Mouse (Mus musculus): ENCODE measurements around the gene Lrrc32. TPM values are rescaled to one million over a fixed set of nuclear protein-coding genes. Genes with fewer than 3 reads are reported as not detected.

Gene Lrrc32
- polyA plus RNA-seq, 1 experiment, result 17.7 TPM

DNA sequence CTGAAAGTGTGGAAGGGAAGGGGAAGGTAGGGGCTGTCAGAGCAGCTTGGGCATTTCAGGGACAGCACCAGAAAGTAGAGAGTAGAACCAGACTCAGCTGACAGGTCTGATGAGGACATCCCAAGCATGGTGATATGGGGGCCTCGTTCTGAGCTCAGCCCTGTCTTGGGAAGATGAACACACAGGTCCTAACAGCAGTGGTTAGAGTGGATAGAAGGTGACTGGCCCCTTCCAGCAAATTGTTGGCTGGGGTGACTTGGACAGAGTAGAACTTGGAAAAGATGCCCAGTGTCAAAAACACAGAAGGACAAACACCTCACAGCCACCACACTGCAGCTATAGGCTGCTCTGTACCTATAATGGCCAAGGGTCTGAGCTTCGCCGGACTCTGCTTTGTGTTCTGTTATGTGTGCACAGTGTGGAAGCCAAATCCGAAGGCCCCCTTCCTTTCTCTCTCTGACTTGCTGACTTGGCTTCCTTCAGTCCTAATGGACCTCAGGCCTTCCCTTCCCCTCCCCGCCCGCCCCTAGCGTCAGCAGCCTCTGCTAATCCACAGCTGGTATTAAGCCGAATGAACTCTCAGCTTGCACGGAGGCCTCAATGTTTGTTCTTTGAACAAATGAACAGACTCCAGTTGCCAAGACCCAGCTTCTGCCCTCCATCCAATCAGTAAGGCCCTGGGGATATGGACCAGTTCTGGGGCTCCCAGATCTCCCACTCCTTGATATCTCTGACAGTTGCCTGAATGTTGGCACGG lies 48.3 kb downstream of the Lrrc32 start:
- H3K27ac ChIP-seq (ENCODE audit: insufficient read depth, low read depth, low read length), result no peak overlapping the region
- 54% methylated on average over 10 of the region's 10 CpGs for WGBS
- no peak overlapping the region for H3K4me3 ChIP-seq (ENCODE audit: low read depth, low read length)
- H3K36me3 ChIP-seq (ENCODE audit: control insufficient read depth, insufficient read depth, low read length), result no peaks in the 10 kb centered on the region
- TF ChIP-seq POLR2A (IDR thresholded peaks at IDR 0.05; ENCODE audit: low read depth, low read length) (no peak), CTCF (IDR thresholded peaks at IDR 0.05; ENCODE audit: extremely low read depth, insufficient read length, insufficient replicate concordance, low read depth, low read length) (no peak)
- peaks cover 16% of the 10 kb centered on the region; the same call in 1 of the 2 replicates for H3K4me1 ChIP-seq (ENCODE audit: control insufficient read depth, insufficient read depth, insufficient read length, low read length)
- H3K27me3 ChIP-seq (ENCODE audit: control insufficient read depth, insufficient read depth, low read length), result no peaks in the 10 kb centered on the region

DNA sequence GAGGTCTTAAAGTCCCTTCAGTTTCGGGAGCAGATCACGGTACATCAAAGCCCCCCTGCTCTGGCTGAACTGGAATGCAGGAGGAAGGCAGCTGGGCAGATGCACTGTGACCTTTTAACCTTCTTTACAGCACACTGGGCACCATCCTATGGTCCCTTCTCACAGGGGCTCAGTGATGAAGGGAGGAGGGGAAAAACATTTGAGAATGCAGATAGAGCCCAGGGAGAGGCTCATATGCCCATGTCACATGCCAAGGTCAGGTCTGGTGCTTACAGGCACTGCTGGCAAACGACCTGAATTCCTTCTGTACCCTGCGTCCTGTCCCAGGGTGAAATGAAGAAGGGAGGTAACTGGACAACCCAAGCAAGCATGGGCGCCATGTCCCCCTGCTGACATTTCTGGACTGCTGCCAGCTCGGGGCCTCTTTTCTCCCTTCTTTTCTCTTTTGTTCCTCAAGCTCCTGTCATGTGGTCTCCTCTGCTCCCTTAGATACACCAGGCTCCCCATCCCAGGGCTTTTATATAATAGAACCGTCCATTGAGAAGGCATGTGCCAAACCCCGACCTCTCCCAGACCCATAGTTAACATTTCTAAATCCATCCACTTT lies 49.0 kb downstream of the Lrrc32 start:
- TF ChIP-seq POLR2A (IDR thresholded peaks at IDR 0.05; ENCODE audit: low read depth, low read length) (no peak), CTCF (IDR thresholded peaks at IDR 0.05; ENCODE audit: extremely low read depth, insufficient read length, insufficient replicate concordance, low read depth, low read length) (no peak)
- H3K27me3 ChIP-seq (ENCODE audit: control insufficient read depth, insufficient read depth, low read length), result no peaks in the 10 kb centered on the region
- no peak overlapping the region for H3K4me3 ChIP-seq (ENCODE audit: low read depth, low read length)
- 73% methylated on average over 8 of the region's 8 CpGs for WGBS
- H3K4me1 ChIP-seq (ENCODE audit: control insufficient read depth, insufficient read depth, insufficient read length, low read length), result peaks cover 16% of the 10 kb centered on the region; the same call in 1 of the 2 replicates
- no peak overlapping the region for H3K27ac ChIP-seq (ENCODE audit: insufficient read depth, low read depth, low read length)
- H3K36me3 ChIP-seq (ENCODE audit: control insufficient read depth, insufficient read depth, low read length), result no peaks in the 10 kb centered on the region

DNA sequence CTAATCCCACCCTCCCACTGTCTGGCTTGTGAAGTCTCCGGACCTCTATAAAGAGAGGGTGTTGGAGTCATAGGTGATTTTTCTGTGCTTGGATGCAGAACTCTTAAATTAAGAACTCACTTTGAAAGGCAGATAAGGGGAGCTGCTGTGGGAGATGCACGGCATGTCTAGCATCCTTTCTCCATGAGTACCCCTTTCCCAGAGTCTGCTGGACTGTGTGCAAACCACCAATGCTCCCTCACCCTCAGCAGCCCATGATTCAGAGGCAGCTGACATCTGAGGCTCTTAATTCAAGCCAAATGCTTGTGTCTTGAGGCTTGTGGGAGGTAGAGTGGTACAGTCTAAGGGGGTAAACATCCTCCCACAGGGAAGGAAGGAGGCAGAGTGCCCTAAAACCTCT lies 51.8 kb downstream of the Lrrc32 start:
- Histone ChIP-seq H3K4me3 (ENCODE audit: low read depth, low read length) (no peak overlapping the region), H3K4me1 (ENCODE audit: control insufficient read depth, insufficient read depth, insufficient read length, low read length) (peaks cover 20% of the 10 kb centered on the region; the same call in 1 of the 2 replicates), H3K36me3 (ENCODE audit: control insufficient read depth, insufficient read depth, low read length) (no peaks in the 10 kb centered on the region), H3K27me3 (ENCODE audit: control insufficient read depth, insufficient read depth, low read length) (no peaks in the 10 kb centered on the region; the same call in 1 of the 2 replicates), H3K27ac (ENCODE audit: insufficient read depth, low read depth, low read length) (no peak overlapping the region)
- 88% methylated on average over 2 of the region's 2 CpGs for WGBS
- TF ChIP-seq CTCF (IDR thresholded peaks at IDR 0.05; ENCODE audit: extremely low read depth, insufficient read length, insufficient replicate concordance, low read depth, low read length) (no peak), POLR2A (IDR thresholded peaks at IDR 0.05; ENCODE audit: low read depth, low read length) (no peak)

DNA sequence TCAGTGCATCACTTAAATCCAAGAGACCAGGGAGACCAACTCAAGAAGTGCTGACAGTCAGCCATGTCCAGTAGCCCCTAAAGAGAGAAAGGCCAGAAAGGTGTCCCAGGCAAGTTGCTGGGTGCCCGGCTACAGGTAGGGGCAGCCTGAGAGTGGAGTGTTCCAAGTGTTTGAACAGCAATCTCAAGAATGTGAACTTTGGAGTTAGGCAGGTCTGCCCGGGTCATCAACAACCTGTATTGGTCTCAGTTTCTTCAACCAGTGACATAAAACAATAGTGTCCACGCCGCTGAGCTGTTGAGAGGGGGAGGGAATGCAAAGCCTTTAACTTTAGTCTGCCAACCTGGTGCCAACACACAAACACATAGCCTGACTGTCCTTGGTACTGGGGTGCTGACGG lies 52.5 kb downstream of the Lrrc32 start:
- WGBS, result 32% methylated on average over 5 of the region's 5 CpGs
- Histone ChIP-seq H3K4me3 (ENCODE audit: low read depth, low read length) (no peak overlapping the region), H3K4me1 (ENCODE audit: control insufficient read depth, insufficient read depth, insufficient read length, low read length) (peaks cover 20% of the 10 kb centered on the region; the same call in 1 of the 2 replicates), H3K27ac (ENCODE audit: insufficient read depth, low read depth, low read length) (no peak overlapping the region), H3K36me3 (ENCODE audit: control insufficient read depth, insufficient read depth, low read length) (no peaks in the 10 kb centered on the region), H3K27me3 (ENCODE audit: control insufficient read depth, insufficient read depth, low read length) (no peaks in the 10 kb centered on the region; the same call in 1 of the 2 replicates)
- TF ChIP-seq POLR2A (IDR thresholded peaks at IDR 0.05; ENCODE audit: low read depth, low read length), result no peak
- peak; percentile 9; the same call in 1 of the 2 replicates for TF ChIP-seq CTCF (IDR thresholded peaks at IDR 0.05; ENCODE audit: extremely low read depth, insufficient read length, insufficient replicate concordance, low read depth, low read length)

DNA sequence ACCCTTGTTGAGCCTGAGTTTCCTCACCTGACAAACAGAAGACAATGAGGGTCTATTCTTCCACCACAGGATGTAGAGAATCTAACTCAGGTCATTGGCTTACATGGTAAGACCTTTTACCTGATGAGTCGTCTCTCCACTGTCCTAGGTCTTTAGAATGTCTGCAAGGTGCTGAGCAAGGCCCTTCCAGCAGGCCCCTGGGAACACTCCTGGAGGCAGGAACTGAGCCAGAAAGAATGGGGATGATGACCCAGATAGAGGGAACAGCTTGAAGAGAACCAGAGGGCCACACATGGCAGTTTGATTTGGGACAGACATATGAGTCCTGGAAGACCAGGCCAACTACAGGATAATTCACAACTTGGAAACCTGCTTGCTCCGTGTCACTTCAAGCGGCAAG lies 53.2 kb downstream of the Lrrc32 start:
- no peak overlapping the region for H3K27ac ChIP-seq (ENCODE audit: insufficient read depth, low read depth, low read length)
- H3K4me1 ChIP-seq (ENCODE audit: control insufficient read depth, insufficient read depth, insufficient read length, low read length), result peaks cover 20% of the 10 kb centered on the region; the same call in 1 of the 2 replicates
- TF ChIP-seq CTCF (IDR thresholded peaks at IDR 0.05; ENCODE audit: extremely low read depth, insufficient read length, insufficient replicate concordance, low read depth, low read length), result no peak
- no peak for TF ChIP-seq POLR2A (IDR thresholded peaks at IDR 0.05; ENCODE audit: low read depth, low read length)
- no peaks in the 10 kb centered on the region for H3K36me3 ChIP-seq (ENCODE audit: control insufficient read depth, insufficient read depth, low read length)
- 80% methylated on average over 3 of the region's 3 CpGs for WGBS
- no peaks in the 10 kb centered on the region; the same call in 1 of the 2 replicates for H3K27me3 ChIP-seq (ENCODE audit: control insufficient read depth, insufficient read depth, low read length)
- H3K4me3 ChIP-seq (ENCODE audit: low read depth, low read length), result no peak overlapping the region

DNA sequence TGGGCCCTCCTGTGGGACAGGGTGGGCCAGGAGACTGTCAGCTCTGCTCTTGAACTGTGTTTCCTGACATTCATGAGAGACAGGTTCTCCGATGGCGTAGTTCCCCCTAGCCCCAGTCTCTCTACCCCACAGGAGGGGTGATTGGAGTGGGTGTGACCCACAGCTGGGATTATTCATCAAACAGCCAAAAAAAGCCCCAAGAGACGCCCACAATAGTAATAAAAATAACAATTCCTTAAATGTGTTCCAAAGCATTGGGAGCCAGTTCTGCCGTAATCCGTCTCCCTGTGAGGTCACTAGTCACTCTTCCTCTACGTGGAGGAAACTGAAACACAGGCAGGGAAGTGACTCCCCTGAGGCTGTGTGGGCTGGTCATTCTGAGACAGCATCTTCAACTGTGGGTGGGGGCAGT lies 53.7 kb downstream of the Lrrc32 start:
- Histone ChIP-seq H3K4me3 (ENCODE audit: low read depth, low read length) (no peak overlapping the region), H3K36me3 (ENCODE audit: control insufficient read depth, insufficient read depth, low read length) (no peaks in the 10 kb centered on the region), H3K27ac (ENCODE audit: insufficient read depth, low read depth, low read length) (no peak overlapping the region), H3K27me3 (ENCODE audit: control insufficient read depth, insufficient read depth, low read length) (no peaks in the 10 kb centered on the region; the same call in 1 of the 2 replicates), H3K4me1 (ENCODE audit: control insufficient read depth, insufficient read depth, insufficient read length, low read length) (peaks cover 20% of the 10 kb centered on the region; the same call in 1 of the 2 replicates)
- TF ChIP-seq POLR2A (IDR thresholded peaks at IDR 0.05; ENCODE audit: low read depth, low read length), result no peak
- TF ChIP-seq CTCF (IDR thresholded peaks at IDR 0.05; ENCODE audit: extremely low read depth, insufficient read length, insufficient replicate concordance, low read depth, low read length), result no peak
- 79% methylated on average over 6 of the region's 6 CpGs for WGBS

DNA sequence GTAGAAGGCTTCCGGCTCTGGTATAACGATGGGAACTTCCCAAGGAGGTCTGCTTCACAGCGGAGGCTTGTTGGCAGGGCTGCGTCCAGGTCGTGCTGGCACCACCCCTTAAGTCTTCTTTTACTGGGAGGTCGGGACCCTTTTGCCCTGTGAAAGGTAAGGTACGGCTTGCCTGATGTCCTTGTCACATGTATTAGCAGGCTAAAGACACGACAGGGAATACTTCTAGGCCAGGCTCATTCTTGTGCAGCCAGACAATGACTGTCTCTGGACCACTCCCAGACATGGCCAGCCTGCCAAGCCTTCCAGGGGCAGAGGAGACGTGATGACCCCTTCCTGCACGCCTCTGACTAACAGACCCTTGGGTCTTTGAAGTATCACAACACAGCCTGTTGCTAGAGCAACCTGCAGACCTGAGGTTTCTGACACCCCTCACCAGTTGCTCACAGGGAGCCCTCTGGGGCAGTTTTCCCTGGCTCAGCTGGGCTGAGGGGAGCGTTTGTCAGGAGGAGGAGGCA lies 54.8 kb downstream of the Lrrc32 start:
- Histone ChIP-seq H3K4me3 (ENCODE audit: low read depth, low read length) (no peak overlapping the region), H3K27me3 (ENCODE audit: control insufficient read depth, insufficient read depth, low read length) (no peaks in the 10 kb centered on the region; the same call in 1 of the 2 replicates), H3K4me1 (ENCODE audit: control insufficient read depth, insufficient read depth, insufficient read length, low read length) (peaks cover 18% of the 10 kb centered on the region; the same call in 1 of the 2 replicates), H3K36me3 (ENCODE audit: control insufficient read depth, insufficient read depth, low read length) (no peaks in the 10 kb centered on the region), H3K27ac (ENCODE audit: insufficient read depth, low read depth, low read length) (no peak overlapping the region)
- WGBS, result 75% methylated on average over 11 of the region's 11 CpGs
- TF ChIP-seq CTCF (IDR thresholded peaks at IDR 0.05; ENCODE audit: extremely low read depth, insufficient read length, insufficient replicate concordance, low read depth, low read length) (no peak), POLR2A (IDR thresholded peaks at IDR 0.05; ENCODE audit: low read depth, low read length) (no peak)
